Comparison of ENCODE assay signal across 8 mouse cellular contexts in the genomic region with DNA sequence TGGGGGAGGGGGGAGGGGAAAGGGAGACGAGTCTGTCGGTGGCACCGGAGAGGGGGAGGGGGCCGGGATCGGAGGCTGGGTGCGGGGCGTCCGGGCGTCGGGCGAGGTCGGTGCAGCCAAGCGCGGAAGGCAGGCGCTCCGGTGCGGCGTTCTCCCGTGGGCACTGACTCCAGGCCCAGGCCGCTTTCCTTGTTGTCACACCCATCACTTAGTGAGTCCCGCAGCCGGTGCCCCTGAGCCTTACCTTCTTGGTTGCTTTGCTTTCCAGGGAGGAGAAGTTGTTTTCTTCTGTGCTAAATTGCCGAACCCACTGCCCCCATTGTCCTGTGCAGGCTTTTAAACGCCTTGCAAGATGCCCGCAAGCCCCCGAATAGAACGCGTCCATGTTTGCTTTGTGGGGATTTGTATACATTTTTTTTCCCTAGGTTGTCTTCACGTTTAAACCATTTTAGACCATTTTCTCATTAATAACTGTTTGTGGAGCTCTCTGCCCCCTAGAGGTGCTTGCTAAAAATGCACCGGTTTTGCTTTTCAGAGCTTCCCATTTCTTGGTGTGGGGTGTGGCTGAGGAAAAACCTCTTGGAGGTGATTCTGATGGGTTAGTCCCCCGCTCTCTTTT. TPM values are rescaled to one million over a fixed set of nuclear protein-coding genes. Genes with fewer than 3 reads are reported as not detected.
A peak's percentile ranks its signal among the peaks of the same experiment; 100 is the strongest.
DNase-seq lines count a peak whose midpoint lies in the region; ATAC-seq and TF ChIP-seq lines count a peak whose summit lies in the region.

No protein-coding gene starts in this region.

- peak; percentile 72 for ATAC-seq in forebrain, postnatal 0 days
- ATAC-seq in liver, postnatal 0 days, result peak; percentile 83
- ATAC-seq in neural tube, embryonic 13.5 days (ENCODE audit: low read depth), result peak; percentile 84

- peak overlapping the region; percentile 91 for H3K4me3 ChIP-seq in forebrain, postnatal 0 days (ENCODE audit: low read depth, low read length)
- peak overlapping the region; percentile 88 for H3K4me3 ChIP-seq in liver, postnatal 0 days (ENCODE audit: low read depth, low read length)
- peak overlapping the region; percentile 66 for H3K4me3 ChIP-seq in neural tube, embryonic 13.5 days

- 1% methylated on average over 29 of the region's 31 CpGs for WGBS in forebrain, postnatal 0 days
- 1% methylated on average over 28 of the region's 31 CpGs for WGBS in liver, postnatal 0 days (ENCODE audit: insufficient replicate concordance)
- 1% methylated on average over 29 of the region's 31 CpGs for WGBS in neural tube, embryonic 13.5 days

- DNase-seq in NIH3T3 (ENCODE audit: low read depth), result peak; percentile 86
- DNase-seq in cerebellum, adult 8-10 months, result peak; percentile 73
- DNase-seq in forebrain, postnatal 0 days, result peak; percentile 91
- peak; percentile 66 for DNase-seq in heart, postnatal 4 days
- DNase-seq in layer of hippocampus, adult 18-20 months (ENCODE audit: low spot score in 2 of 2), result peak; percentile 61 to 89
- DNase-seq in liver, postnatal 0 days, result peak; percentile 61
- peak; percentile 68 for DNase-seq in telencephalon, adult 2 months (ENCODE audit: low read depth, low spot score)

- peak overlapping the region; percentile 96 for H3K27ac ChIP-seq in forebrain, postnatal 0 days (ENCODE audit: low read depth, low read length)
- H3K27ac ChIP-seq in liver, postnatal 0 days (ENCODE audit: low read depth), result peak overlapping the region; percentile 89
- peak overlapping the region; percentile 96 for H3K27ac ChIP-seq in neural tube, embryonic 13.5 days (replicated peaks)

- peak; percentile 79 for TF ChIP-seq CTCF in forebrain, postnatal 0 days (IDR thresholded peaks at IDR 0.05; ENCODE audit: low read depth)
- peak; percentile 76 for TF ChIP-seq CTCF in liver, postnatal 0 days (IDR thresholded peaks at IDR 0.05; ENCODE audit: low read depth)

- no peaks in the 10 kb centered on the region for H3K36me3 ChIP-seq in forebrain, postnatal 0 days (ENCODE audit: insufficient read depth)
- H3K36me3 ChIP-seq in liver, postnatal 0 days (replicated peaks; ENCODE audit: insufficient read depth, low read length), result no peaks in the 10 kb centered on the region
- no peaks in the 10 kb centered on the region for H3K36me3 ChIP-seq in neural tube, embryonic 13.5 days

- H3K9ac ChIP-seq in forebrain, postnatal 0 days, result peak overlapping the region; percentile 86
- peak overlapping the region; percentile 81 for H3K9ac ChIP-seq in liver, postnatal 0 days (replicated peaks)
- H3K9ac ChIP-seq in neural tube, embryonic 13.5 days, result peak overlapping the region; percentile 79

- H3K27me3 ChIP-seq in forebrain, postnatal 0 days (ENCODE audit: insufficient read depth, low read length), result no peaks in the 10 kb centered on the region
- no peaks in the 10 kb centered on the region for H3K27me3 ChIP-seq in liver, postnatal 0 days (ENCODE audit: insufficient read depth, low read length)
- H3K27me3 ChIP-seq in neural tube, embryonic 13.5 days, result no peaks in the 10 kb centered on the region

- no peaks in the 10 kb centered on the region for H3K9me3 ChIP-seq in forebrain, postnatal 0 days (ENCODE audit: low read length)
- no peaks in the 10 kb centered on the region for H3K9me3 ChIP-seq in liver, postnatal 0 days (ENCODE audit: low read length)
- no peaks in the 10 kb centered on the region for H3K9me3 ChIP-seq in neural tube, embryonic 13.5 days

- no peaks in the 10 kb centered on the region; the same call in 1 of the 2 replicates for H3K4me1 ChIP-seq in forebrain, postnatal 0 days (ENCODE audit: insufficient read depth)
- H3K4me1 ChIP-seq in liver, postnatal 0 days (ENCODE audit: insufficient read depth), result peaks cover 21% of the 10 kb centered on the region
- peaks cover 29% of the 10 kb centered on the region for H3K4me1 ChIP-seq in neural tube, embryonic 13.5 days (replicated peaks)

- H3K4me2 ChIP-seq in forebrain, postnatal 0 days (ENCODE audit: low read depth), result peak overlapping the region; percentile 42
- H3K4me2 ChIP-seq in liver, postnatal 0 days (ENCODE audit: low read depth, low read length), result peak overlapping the region; percentile 86
- H3K4me2 ChIP-seq in neural tube, embryonic 13.5 days, result peak overlapping the region; percentile 56

- TF ChIP-seq EP300 in liver, postnatal 0 days (IDR thresholded peaks at IDR 0.05; ENCODE audit: low read depth), result no peak

RNA-seq across cellular contexts. Expression of a gene that starts 0.5 kb away (rescaled TPM):
- total RNA-seq in forebrain, postnatal 0 days (2014; rRNA removed), result 307 and 394 TPM in 2 replicates
- 82.2 and 103 TPM in 2 replicates for polyA plus RNA-seq in forebrain, postnatal 0 days (2015; fragmentation: Nextera tagmentation; extraction: Ambion mirVana)
- 100 to 1,000 TPM; 109 to 123 TPM for total RNA-seq in heart, postnatal 4 days (2021)
- total RNA-seq in layer of hippocampus, adult 18-20 months (2021), result 100 to 1,000 TPM; 347 to 351 TPM
- polyA plus RNA-seq in liver, postnatal 0 days (2015; fragmentation: Nextera tagmentation; extraction: Ambion mirVana), result 3.7 and 4.4 TPM in 2 replicates
- 108 and 113 TPM in 2 replicates for polyA plus RNA-seq in neural tube, embryonic 13.5 days (2015; fragmentation: Nextera tagmentation; extraction: Ambion mirVana)

Comparison
In these comparisons a context has a peak if more than half of its experiments do, and no peak if none do; other contexts are left out.
1. Peak in every context shown above with its lines: DNase-seq, ATAC-seq, H3K4me3 ChIP-seq and H3K27ac ChIP-seq.